Mouse (Mus musculus) ES-E14 (cell line): ENCODE data around the gene Vav3. TPM values are rescaled to one million over a fixed set of nuclear protein-coding genes. Genes with fewer than 3 reads are reported as not detected.
"Not testable (repeated sequence)": the region's sequence is repeated elsewhere in the genome, so short reads cannot be mapped to it uniquely, and the experiment has no call there.

Experiments used
- DNase-seq: peaks from one replicate; pipeline ENCODE4 v3.0.0-alpha.2; 2013; ENCODE audit warnings: low read depth, low spot score
- H3K27ac ChIP-seq: 2 replicates; pipeline ENCODE4 v1.5.1; 2012; ENCODE audit warnings: low read depth, mild to moderate bottlenecking, low read length, moderate library complexity, mixed read lengths; ENCODE audit not compliant: poor library complexity, insufficient read depth, severe bottlenecking
- H3K36me3 ChIP-seq: 2 replicates; pipeline ENCODE4 v1.6.1; 2012; ENCODE audit warnings: mild to moderate bottlenecking, low read length, moderate library complexity, mixed read lengths; ENCODE audit not compliant: control insufficient read depth, poor library complexity, insufficient read depth, severe bottlenecking
- H3K4me1 ChIP-seq, 2 experiments: fragments of 150-350 bp in 1 of 2; sonication (generic) in 1 of 2; 2 replicates each; pipeline ENCODE4 v1.6.1; 2012; ENCODE audit warnings: low read length in 2 of 2, mild to moderate bottlenecking in 1 of 2, mixed read lengths in 1 of 2; ENCODE audit not compliant: control insufficient read depth in 2 of 2, insufficient read depth in 2 of 2, poor library complexity in 1 of 2
- H3K4me3 ChIP-seq, 2 experiments: fragments of 150-350 bp in 1 of 2; sonication (generic) in 1 of 2; 2 replicates each; pipeline ENCODE4 v1.5.1; 2012; ENCODE audit warnings: low read length in 2 of 2, low read depth in 1 of 2, mild to moderate bottlenecking in 1 of 2, mixed read lengths in 1 of 2; ENCODE audit not compliant: insufficient read depth in 1 of 2, poor library complexity in 1 of 2, severe bottlenecking in 1 of 2
- H3K9ac ChIP-seq: 2 replicates; pipeline ENCODE4 v1.6.1; 2012; ENCODE audit warnings: low read depth, mild to moderate bottlenecking, low read length, mixed read lengths; ENCODE audit not compliant: poor library complexity, insufficient read depth, severe bottlenecking
- H3K9me3 ChIP-seq: fragments of 150-350 bp; sonication (generic); 2 replicates; pipeline ENCODE4 v1.6.1; 2012; ENCODE audit warnings: low read depth, mild to moderate bottlenecking, low read length; ENCODE audit not compliant: control insufficient read depth, insufficient read depth
- CHD2 ChIP-seq: IDR thresholded peaks from 2 replicates; pipeline ENCODE4 v1.6.1; 2014; ENCODE audit warnings: mild to moderate bottlenecking, low read depth, low read length, inconsistent platforms
- HCFC1 ChIP-seq: IDR thresholded peaks from 2 replicates; pipeline ENCODE4 v1.6.1; 2012; ENCODE audit warnings: low read length, inconsistent platforms, borderline replicate concordance; ENCODE audit not compliant: insufficient read depth
- MAFK ChIP-seq: IDR thresholded peaks from 2 replicates; pipeline ENCODE4 v1.6.1; 2014; ENCODE audit warnings: mild to moderate bottlenecking, low read depth, low read length, inconsistent platforms; ENCODE audit not compliant: insufficient read depth
- ZC3H11A ChIP-seq: IDR thresholded peaks from 2 replicates; pipeline ENCODE4 v1.6.1; 2012; ENCODE audit warnings: low read depth, mild to moderate bottlenecking, inconsistent platforms, low read length, borderline replicate concordance
- ZNF384 ChIP-seq: IDR thresholded peaks from 2 replicates; pipeline ENCODE4 v1.6.1; 2012; ENCODE audit warnings: low read depth, low read length, inconsistent platforms
- in situ Hi-C, 2 experiments: fragments of 600-800 bp; cut with MboI; formaldehyde crosslinking; loops; one replicate each; pipeline ENCODE4 v1.15.1; 2025; ENCODE audit warnings: low sequenced_read_pairs in 2 of 2, inconsistent platforms in 1 of 2; ENCODE audit not compliant: unreplicated experiment in 2 of 2
- total RNA-seq: library from RNA; depleted of rRNA; stranded (reverse); fragments of 300-350 nt; gene quantifications from 2 replicates; pipeline ENCODE4 v1.2.3, GENCODE M21; 2012

Gene Vav3
- total RNA-seq, 1 experiment, result 1.6 TPM

DNA sequence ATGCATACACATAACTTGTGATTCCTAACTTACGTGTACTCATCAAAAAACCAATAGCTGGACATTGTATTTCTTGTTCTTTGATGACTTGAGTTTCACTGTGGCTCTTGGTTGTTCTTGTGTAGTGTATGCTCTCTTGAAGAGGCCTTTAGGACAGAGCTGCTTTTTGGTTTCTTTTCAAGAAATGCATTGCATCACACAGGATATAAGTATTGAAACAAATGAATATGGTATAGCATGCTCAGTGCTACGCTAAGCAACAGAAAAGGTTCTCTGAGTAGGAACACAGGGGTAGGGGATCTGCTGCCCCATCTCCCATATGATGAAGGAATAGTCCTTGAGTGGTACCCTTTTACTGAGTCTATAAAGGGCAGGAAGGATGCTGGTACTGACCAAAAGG is 98.1 kb downstream of the Vav3 start:
- Histone ChIP-seq H3K9ac (no peak overlapping the region), H3K9me3 (no peaks in the 10 kb centered on the region), H3K4me3 (no peak overlapping the region), H3K36me3 (no peaks in the 10 kb centered on the region), H3K4me1 (no peaks in the 10 kb centered on the region), H3K27ac (no peak overlapping the region)
- in situ Hi-C loops, result no loop called here
- no peak for TF ChIP-seq ZC3H11A
- TF ChIP-seq MAFK, result no peak
- DNase-seq, result no peak

DNA sequence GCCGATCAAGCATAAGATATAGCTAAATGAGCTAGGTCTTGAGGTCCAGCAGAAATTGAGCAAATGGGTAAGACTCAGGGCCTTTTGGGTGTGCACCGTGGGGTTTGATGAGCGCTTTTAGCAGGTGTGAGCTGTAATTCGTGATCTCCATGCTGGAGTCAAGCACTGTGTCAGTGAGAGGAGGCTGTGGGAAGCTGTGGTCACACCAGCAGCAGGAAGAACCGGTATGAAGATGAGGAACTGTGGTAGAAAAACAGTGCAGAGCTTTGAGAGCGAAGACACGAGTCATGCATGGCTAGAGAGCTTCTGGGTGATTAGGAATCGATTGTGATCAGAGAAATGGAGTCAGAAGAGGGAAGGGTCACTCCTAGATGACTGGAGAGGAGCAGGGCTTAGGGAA is 98.8 kb downstream of the Vav3 start:
- DNase-seq, result no peak
- no peak for TF ChIP-seq HCFC1
- TF ChIP-seq CHD2, result no peak
- no peak for TF ChIP-seq ZNF384
- no peak for TF ChIP-seq MAFK
- no peak for TF ChIP-seq ZC3H11A
- no peaks in the 10 kb centered on the region for H3K9me3 ChIP-seq
- no peak overlapping the region for H3K27ac ChIP-seq
- in situ Hi-C loops, result no loop called here
- no peak overlapping the region for H3K4me3 ChIP-seq
- no peaks in the 10 kb centered on the region for H3K36me3 ChIP-seq
- no peaks in the 10 kb centered on the region for H3K4me1 ChIP-seq
- no peak overlapping the region for H3K9ac ChIP-seq

- in situ Hi-C loops, result no loop called here
These were observed 99.5 kb downstream of the Vav3 start for GRCm38 (mm10) chr3:109440001-109440400.

GRCm38 (mm10) chr3:109444077-109444476 is 103.6 kb downstream of the Vav3 start:
- H3K4me3 ChIP-seq, result no peak overlapping the region
- TF ChIP-seq ZC3H11A, result no peak
- no peak for TF ChIP-seq HCFC1
- TF ChIP-seq CHD2, result no peak
- TF ChIP-seq ZNF384, result no peak
- no peak for TF ChIP-seq MAFK
- H3K9ac ChIP-seq, result no peak overlapping the region

More at GRCm38 (mm10) chr3:109440001-109440400, 99.5 kb downstream of the Vav3 start:
- H3K9me3 ChIP-seq, result no peaks in the 10 kb centered on the region
- H3K36me3 ChIP-seq, result no peaks in the 10 kb centered on the region
- no peaks in the 10 kb centered on the region for H3K4me1 ChIP-seq
- no peak overlapping the region for H3K4me3 ChIP-seq
- DNase-seq, result no peak
- H3K9ac ChIP-seq, result no peak overlapping the region
- TF ChIP-seq CHD2 (no peak), ZC3H11A (no peak), HCFC1 (no peak), ZNF384 (no peak), MAFK (no peak)
- no peak overlapping the region for H3K27ac ChIP-seq

GRCm38 (mm10) chr3:109446903-109447302 is 106.5 kb downstream of the Vav3 start:
- TF ChIP-seq ZC3H11A, result no peak
- no peak for TF ChIP-seq MAFK
- TF ChIP-seq ZNF384, result no peak
- no peak for TF ChIP-seq HCFC1
- no peak for TF ChIP-seq CHD2
- no peak overlapping the region for H3K27ac ChIP-seq
- DNase-seq, result no peak

More at GRCm38 (mm10) chr3:109444077-109444476, 103.6 kb downstream of the Vav3 start:
- H3K4me1 ChIP-seq, result no peaks in the 10 kb centered on the region
- H3K9me3 ChIP-seq, result no peaks in the 10 kb centered on the region
- H3K27ac ChIP-seq, result no peak overlapping the region
- no peaks in the 10 kb centered on the region for H3K36me3 ChIP-seq
- in situ Hi-C loops, result no loop called here
- no peak for DNase-seq

GRCm38 (mm10) chr3:109448249-109448648 is 107.8 kb downstream of the Vav3 start:
- DNase-seq, H3K27ac ChIP-seq, H3K9me3 ChIP-seq, H3K9ac ChIP-seq, in situ Hi-C loops, H3K36me3 ChIP-seq, H3K4me3 ChIP-seq, H3K4me1 ChIP-seq: not testable (repeated sequence)

More at GRCm38 (mm10) chr3:109446903-109447302, 106.5 kb downstream of the Vav3 start:
- no peak overlapping the region for H3K9ac ChIP-seq
- H3K9me3 ChIP-seq, result no peaks in the 10 kb centered on the region
- no peak overlapping the region for H3K4me3 ChIP-seq
- no peaks in the 10 kb centered on the region for H3K36me3 ChIP-seq
- in situ Hi-C loops, result no loop called here
- no peaks in the 10 kb centered on the region for H3K4me1 ChIP-seq
